ENCODE assay signal across 8 mouse cellular contexts in the genomic region with DNA sequence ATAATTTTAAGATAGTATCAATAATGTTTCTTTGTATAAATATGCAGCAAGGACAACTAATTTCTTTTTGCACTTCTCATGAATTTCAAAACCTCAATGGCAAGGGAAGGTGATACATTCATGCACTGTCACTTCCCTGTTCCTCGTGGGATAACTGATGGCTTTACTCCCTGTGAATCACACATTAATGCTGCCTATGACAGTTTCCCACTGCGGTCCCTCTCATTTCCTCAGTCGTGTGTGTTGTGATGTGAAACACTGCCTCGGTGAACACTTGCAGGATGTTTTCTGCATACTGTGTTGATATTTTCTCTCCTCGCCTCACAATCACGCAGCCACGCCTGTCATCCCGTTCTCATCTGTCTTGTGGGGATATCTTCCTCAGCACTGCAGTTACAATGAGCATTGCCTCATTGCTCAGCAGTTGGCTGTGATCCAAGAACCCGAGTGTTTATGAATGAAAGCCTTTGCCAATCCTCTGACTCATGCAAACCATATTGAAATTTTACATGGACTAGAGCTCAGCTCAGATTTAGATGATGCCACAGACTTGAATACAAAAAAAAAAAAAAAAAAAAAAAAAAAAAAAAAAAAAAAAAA.
DNase-seq lines count a peak whose midpoint lies in the region; ATAC-seq and TF ChIP-seq lines count a peak whose summit lies in the region.

No protein-coding gene starts in this region.

- H3K4me3 ChIP-seq in embryonic facial prominence, embryonic 13.5 days, result no peak overlapping the region
- H3K4me3 ChIP-seq in embryonic facial prominence, embryonic 10.5 days, result no peak overlapping the region
- peak overlapping the region; percentile 37 to 46 for H3K4me3 ChIP-seq in MEL (ENCODE audit: control insufficient read depth in 1 of 2, insufficient read depth in 1 of 2, low read depth in 2 of 2, low read length in 2 of 2)
- no peak overlapping the region for H3K4me3 ChIP-seq in intestine, embryonic 15.5 days (replicated peaks)

- TF ChIP-seq CTCF in MEL (IDR thresholded peaks at IDR 0.05 in 2 of 3, conservative IDR thresholded peaks at IDR 0.05 in 1 of 3; ENCODE audit: control insufficient read depth in 1 of 3, insufficient read depth in 1 of 3, low read depth in 2 of 3, low read length in 3 of 3, poor library complexity in 1 of 3, severe bottlenecking in 1 of 3), result no peak

- H3K36me3 ChIP-seq in embryonic facial prominence, embryonic 13.5 days, result no peaks in the 10 kb centered on the region
- H3K36me3 ChIP-seq in embryonic facial prominence, embryonic 10.5 days (replicated peaks), result no peaks in the 10 kb centered on the region
- H3K36me3 ChIP-seq in MEL (ENCODE audit: control insufficient read depth in 1 of 2, insufficient read depth in 2 of 2, low read length in 2 of 2), result no peaks in the 10 kb centered on the region
- H3K36me3 ChIP-seq in intestine, embryonic 15.5 days, result no peaks in the 10 kb centered on the region

- H3K27me3 ChIP-seq in embryonic facial prominence, embryonic 13.5 days, result no peaks in the 10 kb centered on the region
- no peaks in the 10 kb centered on the region for H3K27me3 ChIP-seq in embryonic facial prominence, embryonic 10.5 days (replicated peaks; ENCODE audit: low read depth, poor library complexity, severe bottlenecking)
- no peaks in the 10 kb centered on the region for H3K27me3 ChIP-seq in MEL (ENCODE audit: control insufficient read depth in 1 of 2, insufficient read depth in 2 of 2, low read length in 2 of 2)
- no peaks in the 10 kb centered on the region for H3K27me3 ChIP-seq in intestine, embryonic 15.5 days (replicated peaks)

- no peaks in the 10 kb centered on the region for H3K79me2 ChIP-seq in MEL (ENCODE audit: control insufficient read depth, insufficient read depth, low read length, poor library complexity)

- TF ChIP-seq RAD21 in MEL (IDR thresholded peaks at IDR 0.05; ENCODE audit: low read depth, low read length), result no peak; the same call in none of the 2 replicates

- no peaks in the 10 kb centered on the region for H3K4me1 ChIP-seq in embryonic facial prominence, embryonic 13.5 days
- no peaks in the 10 kb centered on the region for H3K4me1 ChIP-seq in embryonic facial prominence, embryonic 10.5 days
- peaks cover 0 to 8% of the 10 kb centered on the region in 2 experiments; a peak in 2 of 4 replicates for H3K4me1 ChIP-seq in MEL (ENCODE audit: control insufficient read depth in 1 of 2, insufficient read depth in 2 of 2, low read length in 2 of 2)
- no peaks in the 10 kb centered on the region for H3K4me1 ChIP-seq in intestine, embryonic 15.5 days (replicated peaks)

- no peak overlapping the region for H3K4me2 ChIP-seq in embryonic facial prominence, embryonic 13.5 days
- peak overlapping the region; percentile 18; the same call in 1 of the 2 replicates for H3K4me2 ChIP-seq in intestine, embryonic 15.5 days (replicated peaks)

- H3K9me3 ChIP-seq in embryonic facial prominence, embryonic 13.5 days, result no peaks in the 10 kb centered on the region
- no peaks in the 10 kb centered on the region for H3K9me3 ChIP-seq in embryonic facial prominence, embryonic 10.5 days
- H3K9me3 ChIP-seq in MEL (replicated peaks; ENCODE audit: insufficient read depth, low read length), result no peaks in the 10 kb centered on the region
- no peaks in the 10 kb centered on the region for H3K9me3 ChIP-seq in intestine, embryonic 15.5 days

- no peak overlapping the region for H3K9ac ChIP-seq in embryonic facial prominence, embryonic 13.5 days
- H3K9ac ChIP-seq in MEL (ENCODE audit: control insufficient read depth, low read depth, low read length, poor library complexity, severe bottlenecking), result no peak overlapping the region
- no peak overlapping the region for H3K9ac ChIP-seq in intestine, embryonic 15.5 days

- peak; percentile 32; the same call in 1 of the 2 replicates for ATAC-seq in embryonic facial prominence, embryonic 13.5 days (ENCODE audit: insufficient number of reproducible peaks, insufficient read depth, low FRiP score, low TSS enrichment, low read depth)
- ATAC-seq in intestine, embryonic 15.5 days, result peak; percentile 74

- WGBS in embryonic facial prominence, embryonic 13.5 days, result 59% methylated on average over 9 of the region's 9 CpGs
- 85% methylated on average over 9 of the region's 9 CpGs for WGBS in embryonic facial prominence, embryonic 10.5 days
- 35% methylated on average over 9 of the region's 9 CpGs for WGBS in intestine, embryonic 15.5 days

- no peak for DNase-seq in embryonic facial prominence, embryonic 10.5 days (ENCODE audit: low spot score)
- DNase-seq in MEL (ENCODE audit: low read depth, low spot score), result peak; percentile 93
- peak; percentile 2 for DNase-seq in fibroblast of lung, adult 2 months (ENCODE audit: low read depth)
- DNase-seq in mesoderm, embryonic 11.5 days (ENCODE audit: low read depth, low spot score), result peak; percentile 15
- no peak for DNase-seq in thymus, postnatal 10 days (ENCODE audit: low spot score in 2 of 2)
- no peak for DNase-seq in spleen, postnatal 14 days (ENCODE audit: low spot score in 2 of 2)

- no peak for TF ChIP-seq POLR2A in MEL (IDR thresholded peaks at IDR 0.05; ENCODE audit: control insufficient read depth in 1 of 2, insufficient read depth in 1 of 2, low read depth in 1 of 2, low read length in 2 of 2, poor library complexity in 1 of 2)

- peak; percentile 39 to 46 for TF ChIP-seq EP300 in MEL (IDR thresholded peaks at IDR 0.05; ENCODE audit: low read depth in 1 of 2, low read length in 2 of 2)

- H3K27ac ChIP-seq in embryonic facial prominence, embryonic 13.5 days, result no peak overlapping the region
- no peak overlapping the region for H3K27ac ChIP-seq in embryonic facial prominence, embryonic 10.5 days (replicated peaks)
- H3K27ac ChIP-seq in MEL (ENCODE audit: control insufficient read depth, low read depth, low read length), result no peak overlapping the region
- no peak overlapping the region for H3K27ac ChIP-seq in intestine, embryonic 15.5 days

TF ChIP-seq in MEL, 35 proteins besides CTCF, POLR2A, EP300 and RAD21:
- peak; percentile 79 for TF ChIP-seq RCOR1 (IDR thresholded peaks at IDR 0.05; ENCODE audit: low read depth, low read length)
- TF ChIP-seq MYC (IDR thresholded peaks at IDR 0.05; ENCODE audit: low read depth, low read length), result no peak
- TF ChIP-seq USF2 (IDR thresholded peaks at IDR 0.05; ENCODE audit: borderline replicate concordance in 1 of 2, insufficient read depth in 1 of 2, low read depth in 1 of 2, low read length in 2 of 2), result no peak
- TF ChIP-seq CHD2 (IDR thresholded peaks at IDR 0.05; ENCODE audit: low read length), result no peak
- TF ChIP-seq SIN3A (IDR thresholded peaks at IDR 0.05; ENCODE audit: low read length), result no peak; the same call in 1 of the 2 replicates
- no peak for TF ChIP-seq MAZ (IDR thresholded peaks at IDR 0.05; ENCODE audit: low read depth, low read length)
- TF ChIP-seq MYB (IDR thresholded peaks at IDR 0.05; ENCODE audit: low read depth, low read length), result 0 out of 2 replicates have a peak, but pooled peaks have one; percentile 13
- no peak for TF ChIP-seq MAFK (IDR thresholded peaks at IDR 0.05; ENCODE audit: borderline replicate concordance, low read depth, low read length)
- TF ChIP-seq TCF12 (IDR thresholded peaks at IDR 0.05; ENCODE audit: low read depth, low read length), result peak; percentile 33; the same call in 1 of the 2 replicates
- no peak for TF ChIP-seq ZMIZ1 (IDR thresholded peaks at IDR 0.05; ENCODE audit: low read depth, low read length)
- no peak; the same call in 1 of the 2 replicates for TF ChIP-seq MAX (IDR thresholded peaks at IDR 0.05; ENCODE audit: low read length)
- TF ChIP-seq TBP (IDR thresholded peaks at IDR 0.05; ENCODE audit: low read depth, low read length), result no peak
- TF ChIP-seq POLR2AphosphoS5 (IDR thresholded peaks at IDR 0.05; ENCODE audit: borderline replicate concordance, low read depth, low read length), result no peak
- TF ChIP-seq UBTF (IDR thresholded peaks at IDR 0.05; ENCODE audit: borderline replicate concordance, insufficient read depth, low read depth, low read length), result no peak
- TF ChIP-seq ZC3H11A (IDR thresholded peaks at IDR 0.05; ENCODE audit: low read depth, low read length), result peak; percentile 19; the same call in 1 of the 2 replicates
- no peak for TF ChIP-seq MEF2A (IDR thresholded peaks at IDR 0.05; ENCODE audit: extremely low read depth, insufficient replicate concordance, low read depth, low read length, poor library complexity, severe bottlenecking)
- no peak for TF ChIP-seq JUND (IDR thresholded peaks at IDR 0.05; ENCODE audit: low read depth, low read length)
- peak; percentile 87 for TF ChIP-seq ETS1 (IDR thresholded peaks at IDR 0.05; ENCODE audit: low read depth, low read length)
- TF ChIP-seq ZNF384 (IDR thresholded peaks at IDR 0.05; ENCODE audit: low read depth, low read length), result no peak
- TF ChIP-seq ZKSCAN1 (IDR thresholded peaks at IDR 0.05; ENCODE audit: low read depth, low read length), result no peak
- TF ChIP-seq KAT2A (conservative IDR thresholded peaks at IDR 0.05; ENCODE audit: low read depth, low read length), result no peak
- TF ChIP-seq NELFE (IDR thresholded peaks at IDR 0.05; ENCODE audit: low read depth, low read length), result no peak
- TF ChIP-seq NRF1 (IDR thresholded peaks at IDR 0.05; ENCODE audit: insufficient read depth, low read depth, low read length, poor library complexity, severe bottlenecking), result no peak
- TF ChIP-seq GABPA (IDR thresholded peaks at IDR 0.05; ENCODE audit: low read depth, low read length), result no peak
- no peak for TF ChIP-seq CHD1 (IDR thresholded peaks at IDR 0.05; ENCODE audit: low read depth, low read length)
- TF ChIP-seq ELF1 (IDR thresholded peaks at IDR 0.05; ENCODE audit: low read depth, low read length), result no peak
- no peak for TF ChIP-seq POLR2AphosphoS2 (IDR thresholded peaks at IDR 0.05; ENCODE audit: low read length)
- no peak for TF ChIP-seq E2F4 (IDR thresholded peaks at IDR 0.05; ENCODE audit: borderline replicate concordance, low read depth, low read length)
- no peak for TF ChIP-seq HCFC1 (IDR thresholded peaks at IDR 0.05; ENCODE audit: low read depth, low read length)
- TF ChIP-seq BHLHE40 (IDR thresholded peaks at IDR 0.05; ENCODE audit: borderline replicate concordance, low read depth, low read length), result no peak
- no peak for TF ChIP-seq SMC3 (IDR thresholded peaks at IDR 0.05; ENCODE audit: low read depth, low read length)
- no peak for TF ChIP-seq GATA1 (IDR thresholded peaks at IDR 0.05; ENCODE audit: low read depth, low read length)
- peak; percentile 53; the same call in 1 of the 2 replicates for TF ChIP-seq MXI1 (IDR thresholded peaks at IDR 0.05; ENCODE audit: low read depth, low read length)
- no peak for TF ChIP-seq USF1 (IDR thresholded peaks at IDR 0.05; ENCODE audit: low read depth, low read length)
- TF ChIP-seq TAL1 (IDR thresholded peaks at IDR 0.05; ENCODE audit: low read length), result no peak

Comparison
In these comparisons a context has a peak if more than half of its experiments do, and no peak if none do; other contexts are left out.
1. H3K4me3 ChIP-seq: peak in MEL (2 of 2); none in embryonic facial prominence, embryonic 13.5 days (single experiment), embryonic facial prominence, embryonic 10.5 days (single experiment) and intestine, embryonic 15.5 days (single experiment).
2. DNase-seq: peak in MEL (single experiment), fibroblast of lung, adult 2 months (single experiment) and mesoderm, embryonic 11.5 days (single experiment); none in embryonic facial prominence, embryonic 10.5 days (single experiment), thymus, postnatal 10 days (0 of 2) and spleen, postnatal 14 days (0 of 2).